Mouse (Mus musculus) liver, adult 2 months (tissue): ENCODE data around the gene Abca8a.

Experiments used
- CTCF ChIP-seq: fragments of 200-500 bp; IDR thresholded peaks from 2 replicates; pipeline ENCODE4 v1.5.1; 2011; ENCODE audit warnings: low read depth, low read length, control low read depth
- POLR2A ChIP-seq: fragments of 200-500 bp; IDR thresholded peaks from 2 replicates; pipeline ENCODE4 v1.6.1; 2011; ENCODE audit warnings: low read length, control low read depth; ENCODE audit not compliant: insufficient read depth; ENCODE audit errors: extremely low read depth

DNA sequence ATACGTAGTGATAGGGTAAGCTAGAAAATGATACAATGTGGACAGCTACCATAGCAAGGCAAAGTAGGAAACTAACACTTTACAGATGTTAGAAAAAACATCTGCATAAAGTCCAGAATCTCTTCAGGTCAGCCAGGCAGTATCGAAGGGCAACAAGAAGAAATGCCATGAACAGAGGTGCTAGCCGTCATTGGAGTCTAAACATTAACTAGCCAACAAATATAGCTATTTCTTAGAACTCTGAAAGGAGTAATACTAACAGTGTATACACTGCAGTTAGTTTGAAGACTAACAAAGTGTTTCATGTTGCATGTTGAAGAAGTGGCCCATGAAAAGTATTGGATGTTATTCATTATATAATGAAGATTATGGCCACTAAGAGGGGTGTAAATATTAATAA is 23.6 kb downstream of the Abca8a start:
- TF ChIP-seq CTCF (no peak), POLR2A (no peak)
